Mouse (Mus musculus): Measurements from ENCODE around the gene Rnf157.

GRCm38 (mm10) chr11:116445596-116446307 is 32.9 kb upstream of the Rnf157 start:
- TF ChIP-seq CTCF (conservative IDR thresholded peaks at IDR 0.05 in 1 of 2, IDR thresholded peaks at IDR 0.05 in 1 of 2; ENCODE audit: low read depth in 2 of 2, low read length in 2 of 2) (peak; percentile 98 to 99), TBP (conservative IDR thresholded peaks at IDR 0.05; ENCODE audit: low read depth, low read length) (no peak), POLR2A (IDR thresholded peaks at IDR 0.05; ENCODE audit: low read depth, low read length) (0 out of 2 replicates have a peak, but pooled peaks have one; percentile 25), USF1 (IDR thresholded peaks at IDR 0.05; ENCODE audit: low read depth, low read length) (no peak), MEF2A (IDR thresholded peaks at IDR 0.05; ENCODE audit: borderline replicate concordance, low read depth, low read length) (peak; percentile 60), CHD1 (IDR thresholded peaks at IDR 0.05; ENCODE audit: low read depth, low read length) (peak; percentile 66; the same call in 1 of the 2 replicates), POLR2AphosphoS2 (IDR thresholded peaks at IDR 0.05; ENCODE audit: low read depth, low read length) (no peak), SIN3A (IDR thresholded peaks at IDR 0.05; ENCODE audit: low read length) (peak; percentile 93), MAX (IDR thresholded peaks at IDR 0.05; ENCODE audit: low read length) (peak; percentile 81), CHD2 (IDR thresholded peaks at IDR 0.05; ENCODE audit: low read length) (no peak; the same call in 1 of the 2 replicates), ZNF384 (IDR thresholded peaks at IDR 0.05; ENCODE audit: low read depth, low read length) (0 out of 2 replicates have a peak, but pooled peaks have one; percentile 50)

All from CH12.LX (cell line).